Mouse (Mus musculus): ENCODE results near the gene Gm21797. TPM values are rescaled to one million over a fixed set of nuclear protein-coding genes. Genes with fewer than 3 reads are reported as not detected.
"Not testable (repeated sequence)": the region's sequence is repeated elsewhere in the genome, so short reads cannot be mapped to it uniquely, and the experiment has no call there.

Gm21797 gene
- not detected for total RNA-seq (2021)
- long read RNA-seq, experiment 1 = 0 reads
- long read RNA-seq, experiment 2 = 0 reads

DNA sequence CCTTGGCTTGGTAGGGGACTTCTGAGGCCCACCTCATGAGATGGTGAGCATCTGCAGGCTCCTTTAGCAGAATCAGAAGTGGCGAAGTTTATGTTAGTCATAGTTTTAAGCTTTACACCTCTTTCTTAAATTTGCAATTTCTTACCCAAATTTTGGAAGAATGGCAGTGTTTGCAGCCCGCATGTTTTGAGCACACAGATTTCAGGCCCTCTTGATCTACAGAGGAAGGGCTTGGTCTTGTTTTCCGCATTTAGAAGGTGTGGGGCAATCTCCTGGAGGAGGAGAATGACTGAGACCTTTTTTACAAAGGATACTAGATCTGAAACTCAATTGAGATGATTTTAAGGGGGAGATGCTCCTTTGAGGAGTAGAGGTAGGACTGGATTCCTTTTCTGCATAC lies at the start of gene Gm21797:
Gm21797 (minus strand) TSS at position 101 of the 400 bp plus-strand sequence.
- not testable (repeated sequence) for DNase-seq

DNA sequence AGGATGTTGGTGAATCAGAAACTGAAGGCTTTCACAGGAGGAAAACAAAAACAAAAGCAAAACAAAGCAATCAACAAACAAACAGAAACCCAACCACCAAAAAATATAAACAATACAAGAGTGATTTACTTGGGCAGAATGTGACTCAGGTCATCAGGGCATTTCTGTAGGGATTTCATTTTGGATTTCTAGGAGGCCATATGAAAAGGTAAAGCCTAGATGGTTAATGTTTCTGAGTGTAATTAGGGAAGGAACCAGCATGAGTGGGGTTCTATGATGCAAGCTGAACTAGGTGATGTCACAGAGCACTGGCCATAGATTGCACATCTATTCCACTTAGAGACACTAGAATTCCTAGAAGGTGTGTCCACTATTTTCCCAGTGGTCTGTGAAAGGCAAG lies 29.0 kb upstream of the Gm21797 start, which contains the start of gene Gm20795:
Gm20795 (plus strand) TSS at position 301 of the 400 bp plus-strand sequence.
- DNase-seq = not testable (repeated sequence)

Other genes with a start within 250 kb of the Gm21797 start
- not detected for gene Gm21852, start 123.8 kb downstream of the Gm21797 start, total RNA-seq (2021)
- not detected for gene Gm20795, start 29.1 kb upstream of the Gm21797 start, total RNA-seq (2021)